Mouse (Mus musculus) urinary bladder, adult 2 months (tissue): ENCODE measurements around the gene Mto1. TPM values are rescaled to one million over a fixed set of nuclear protein-coding genes. Genes with fewer than 3 reads are reported as not detected.

Source experiments
- DNase-seq: peaks from one replicate; pipeline ENCODE4 v3.0.0; 2022; ENCODE audit warnings: low spot score
- polyA plus RNA-seq: library from polyadenylated mRNA; depleted of rRNA; stranded (reverse); fragments of >200 nt; gene quantifications from 2 replicates; pipeline ENCODE4 v1.2.3, GENCODE M21; 2012; rRNA removed

Mto1 gene
- 17.4 and 18.6 TPM in 2 replicates for polyA plus RNA-seq

DNA sequence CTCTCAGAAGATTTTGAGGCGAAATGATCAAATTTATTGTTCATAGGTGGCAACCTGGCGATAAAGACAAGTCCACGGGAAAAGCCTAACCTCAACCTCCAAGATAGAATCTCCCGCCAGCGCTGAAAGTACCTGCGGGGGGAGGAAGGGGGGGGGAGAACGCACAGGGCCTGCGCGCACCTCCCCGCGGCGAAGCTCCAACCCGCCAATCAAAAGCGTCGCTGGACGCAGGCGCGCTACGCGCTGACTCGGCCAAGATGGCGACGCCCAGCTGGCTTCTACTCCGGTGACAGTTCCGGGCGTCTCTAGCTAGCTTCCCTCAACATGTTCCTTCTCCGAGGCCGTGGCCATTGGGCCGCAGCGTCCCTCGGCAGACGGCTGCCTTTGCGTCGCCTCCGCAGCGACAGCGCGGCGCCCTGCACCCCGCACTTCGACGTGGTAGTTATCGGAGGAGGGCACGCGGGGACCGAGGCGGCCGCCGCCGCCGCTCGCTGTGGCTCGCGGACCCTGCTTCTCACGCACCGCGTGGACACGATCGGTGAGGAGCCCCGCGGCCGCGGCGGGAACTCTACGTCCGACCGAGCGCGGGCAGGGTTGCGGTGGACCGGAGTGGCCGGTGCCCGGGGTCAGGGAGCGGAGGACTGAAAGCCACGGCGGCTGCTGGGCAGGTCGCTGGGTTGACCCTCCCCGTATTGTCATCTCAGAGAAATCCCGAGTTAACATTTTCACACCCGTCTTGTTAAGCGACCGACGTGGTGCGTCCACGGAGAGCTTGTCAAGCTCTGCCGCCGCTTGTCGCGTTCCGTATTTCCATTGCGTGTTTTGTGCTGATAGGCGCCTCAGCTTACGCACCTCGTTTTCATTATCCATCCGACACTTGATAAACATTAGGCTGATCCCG is at the start of gene Mto1, which contains the start of gene Gm17324:
Gene Mto1, plus strand, starts transcription at position 236 of the 901 bp plus-strand sequence.
Gene Gm17324, minus strand, starts transcription at position 814 of the 901 bp plus-strand sequence.
- DNase-seq = peak; percentile 86

DNA sequence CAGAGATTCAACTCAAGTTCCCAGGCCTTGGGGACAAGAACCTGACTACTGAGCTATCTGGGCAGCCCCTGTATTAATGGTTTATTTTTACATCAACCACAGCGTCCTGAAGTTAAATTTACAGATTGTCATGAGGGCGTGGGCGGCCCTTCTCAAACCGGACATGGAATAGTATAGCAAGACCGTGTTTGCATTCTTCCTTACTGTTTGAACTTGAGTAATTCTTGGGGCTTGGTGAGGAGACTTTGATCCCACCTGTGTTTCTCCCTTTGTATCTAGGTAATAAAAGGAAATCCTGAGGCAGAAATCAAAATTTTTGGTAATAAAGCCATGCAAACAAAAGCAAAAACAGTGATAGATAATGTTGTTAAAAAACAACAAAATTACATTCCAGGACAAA is 47.4 kb upstream of the Mto1 start:
- DNase-seq = no peak

DNA sequence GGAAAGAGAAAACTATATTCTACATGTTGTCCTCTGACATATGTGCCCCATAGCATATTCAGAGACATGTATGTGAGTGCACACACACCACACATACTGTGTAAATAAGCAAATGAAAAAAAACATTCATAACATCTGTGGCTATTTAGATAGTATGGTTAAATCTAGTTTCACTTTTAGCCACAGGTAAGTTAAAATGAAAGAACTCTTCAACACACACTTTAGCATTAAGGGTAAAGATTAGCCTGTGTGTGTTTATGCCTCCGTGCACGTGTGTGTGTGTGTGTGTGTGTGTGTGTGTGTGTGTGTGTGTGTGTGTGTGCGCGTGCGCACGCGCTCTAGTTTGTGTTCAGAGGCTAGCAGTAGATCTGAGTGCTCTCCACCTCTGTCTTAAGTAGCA is 46.4 kb upstream of the Mto1 start:
- no peak for DNase-seq

DNA sequence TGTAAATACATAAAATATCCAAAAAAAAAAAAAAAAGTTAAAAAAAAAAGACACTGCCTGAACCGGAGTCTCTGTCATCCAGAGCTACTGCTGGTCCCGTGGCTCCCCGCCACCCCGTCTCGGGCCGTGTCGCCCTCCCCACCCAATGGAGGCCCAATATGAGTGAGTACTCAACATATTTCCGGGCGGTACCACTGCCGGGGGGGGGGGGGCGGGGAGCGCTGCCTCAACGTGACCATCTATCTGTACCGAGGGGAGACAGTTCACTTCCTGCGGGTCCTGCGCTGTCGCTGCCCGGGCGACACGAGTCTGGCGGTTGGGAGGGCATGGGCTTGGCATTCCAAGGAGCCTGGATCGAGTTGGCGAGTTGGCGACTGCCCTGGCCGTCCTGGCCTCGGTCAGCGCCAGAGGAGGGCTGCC is 20.6 kb upstream of the Mto1 start:
- DNase-seq = no peak

DNA sequence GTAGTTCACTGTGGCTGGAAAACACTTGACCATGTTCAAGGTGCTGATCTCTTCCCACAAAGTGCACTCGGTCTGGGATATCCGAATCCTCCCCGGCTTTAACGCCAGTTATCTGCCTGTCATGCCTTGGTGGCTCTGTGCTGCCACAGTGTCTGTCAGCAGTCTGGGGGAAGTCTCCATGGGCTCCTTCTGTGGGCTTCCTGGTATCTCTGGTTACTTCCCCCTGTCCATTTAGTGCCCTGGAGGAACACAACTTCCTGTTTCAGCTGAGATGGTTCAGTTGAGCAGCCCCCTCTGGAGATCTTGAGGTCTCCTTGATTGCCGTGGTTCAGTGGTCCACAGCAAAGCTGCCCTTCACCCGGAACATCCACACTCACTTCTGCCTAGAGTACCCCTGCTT is 19.8 kb upstream of the Mto1 start:
- DNase-seq = no peak

DNA sequence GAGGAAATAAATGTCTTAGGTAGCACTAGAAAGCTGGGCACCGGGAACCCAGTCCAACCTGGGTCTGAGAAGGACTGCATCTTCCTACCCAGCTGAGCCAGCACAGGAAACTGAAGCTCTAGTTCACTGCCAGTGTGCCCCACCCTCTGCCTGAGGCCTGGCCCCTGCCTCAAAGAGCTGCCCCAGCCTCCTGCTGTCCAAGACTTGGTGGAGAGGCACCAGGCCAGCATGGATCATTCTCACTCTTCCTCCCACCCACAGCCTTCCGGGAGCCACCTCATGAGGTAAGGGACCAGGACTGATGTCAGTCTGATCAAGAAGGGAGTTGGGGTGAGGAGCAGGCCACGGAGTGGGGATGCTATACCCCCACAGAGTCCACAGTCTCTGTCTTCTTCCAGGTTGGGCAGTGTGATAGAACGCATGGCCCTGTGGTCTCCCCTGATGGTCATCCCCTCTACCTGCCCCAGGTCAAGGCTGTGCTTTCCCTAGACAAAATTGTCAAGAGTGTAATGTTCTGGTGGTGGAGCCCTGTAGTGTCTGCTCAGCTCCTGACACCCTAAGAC is 19.1 kb upstream of the Mto1 start:
- DNase-seq = no peak

DNA sequence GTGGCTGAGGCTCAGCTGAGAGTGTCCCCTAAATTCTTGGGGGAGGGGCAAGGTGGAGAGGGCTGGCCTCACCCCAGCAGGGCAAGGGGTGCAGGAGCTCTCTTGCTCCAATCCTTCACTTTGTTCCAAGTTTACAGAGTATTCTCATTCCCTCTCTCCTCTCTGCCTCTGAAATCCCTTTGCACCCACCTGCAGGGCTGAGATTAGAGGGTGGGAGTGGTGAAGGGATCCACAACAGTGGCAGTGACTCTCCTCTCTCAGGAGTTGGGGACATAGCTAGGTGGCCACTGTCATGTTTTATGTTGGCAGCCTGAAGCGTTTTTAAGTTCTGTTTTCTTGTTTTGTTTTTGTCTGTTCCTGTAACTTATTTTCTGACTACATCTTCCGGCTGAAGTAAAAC is 18.5 kb upstream of the Mto1 start:
- DNase-seq = no peak

DNA sequence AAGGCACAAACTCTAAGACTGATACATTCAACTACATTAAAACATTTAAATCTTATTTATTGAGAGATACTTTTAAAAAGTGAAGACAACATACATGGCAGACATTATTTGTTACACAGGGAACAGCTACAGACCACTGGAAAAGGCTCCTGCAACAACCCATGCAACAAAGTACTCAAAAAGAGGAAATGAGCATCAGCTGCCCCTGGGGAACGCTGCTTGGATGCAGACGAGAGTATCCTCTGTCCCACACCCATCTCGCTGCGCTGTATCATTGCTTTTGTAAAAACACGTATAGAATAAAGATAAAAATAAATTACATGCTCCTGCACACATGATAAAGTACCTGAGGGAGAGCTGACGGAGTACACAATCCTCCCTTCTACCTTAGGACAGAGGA is 17.5 kb upstream of the Mto1 start:
- DNase-seq = no peak

DNA sequence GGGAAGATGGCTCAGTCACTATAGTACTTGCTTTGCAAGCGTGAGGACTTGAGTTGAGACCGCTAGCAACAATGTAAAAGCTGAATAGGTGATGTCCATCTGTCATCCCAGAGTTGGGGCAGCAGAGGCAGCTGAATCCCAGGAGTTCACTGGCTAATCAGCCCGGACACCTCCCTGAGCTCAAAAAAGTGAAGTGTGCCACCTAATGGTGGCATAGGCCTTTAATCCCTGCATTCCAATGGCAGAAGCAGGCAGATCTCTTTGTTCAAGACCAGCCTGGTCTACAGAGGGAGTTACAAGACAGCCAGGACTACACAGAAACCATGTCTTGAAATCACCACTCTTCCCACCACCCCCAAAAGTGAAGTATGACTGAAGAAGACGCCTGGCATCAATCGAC is 15.5 kb upstream of the Mto1 start:
- no peak for DNase-seq

DNA sequence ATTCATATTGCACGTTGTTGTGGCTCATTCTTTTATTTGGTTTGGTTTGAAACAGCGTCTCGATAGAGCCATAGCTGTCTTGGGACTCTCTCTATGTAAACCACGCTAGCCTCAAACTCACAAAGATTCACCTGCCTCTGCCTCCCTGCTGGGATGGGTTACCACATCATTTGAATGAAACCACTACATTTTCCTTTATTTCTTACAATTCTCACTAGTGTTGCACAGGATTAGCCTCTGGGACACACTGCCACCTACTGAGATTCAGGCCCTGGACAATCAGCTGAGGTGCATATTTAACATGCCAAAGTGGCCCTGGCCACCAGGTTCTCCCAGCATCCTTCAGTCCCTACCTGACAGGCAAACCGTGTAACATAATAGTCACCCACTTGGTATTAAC is 8.6 kb upstream of the Mto1 start:
- DNase-seq = no peak

DNA sequence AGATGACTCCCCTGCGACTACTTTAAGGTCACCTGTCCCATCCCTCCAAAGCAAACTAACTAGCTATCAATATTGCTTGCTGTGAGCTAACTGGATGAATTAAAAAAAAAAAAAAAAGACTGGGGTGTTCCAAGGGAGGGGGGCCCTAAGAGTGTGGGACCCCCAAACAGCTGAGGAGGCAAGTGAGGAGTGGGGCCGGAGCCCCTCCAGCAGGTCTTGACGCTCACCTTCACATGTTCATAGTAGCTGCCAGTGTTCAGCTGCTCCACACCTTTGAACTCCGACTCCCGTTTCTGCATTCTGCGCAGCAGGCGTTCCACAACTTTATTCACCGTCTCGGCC is 5.8 kb upstream of the Mto1 start:
- DNase-seq = no peak

DNA sequence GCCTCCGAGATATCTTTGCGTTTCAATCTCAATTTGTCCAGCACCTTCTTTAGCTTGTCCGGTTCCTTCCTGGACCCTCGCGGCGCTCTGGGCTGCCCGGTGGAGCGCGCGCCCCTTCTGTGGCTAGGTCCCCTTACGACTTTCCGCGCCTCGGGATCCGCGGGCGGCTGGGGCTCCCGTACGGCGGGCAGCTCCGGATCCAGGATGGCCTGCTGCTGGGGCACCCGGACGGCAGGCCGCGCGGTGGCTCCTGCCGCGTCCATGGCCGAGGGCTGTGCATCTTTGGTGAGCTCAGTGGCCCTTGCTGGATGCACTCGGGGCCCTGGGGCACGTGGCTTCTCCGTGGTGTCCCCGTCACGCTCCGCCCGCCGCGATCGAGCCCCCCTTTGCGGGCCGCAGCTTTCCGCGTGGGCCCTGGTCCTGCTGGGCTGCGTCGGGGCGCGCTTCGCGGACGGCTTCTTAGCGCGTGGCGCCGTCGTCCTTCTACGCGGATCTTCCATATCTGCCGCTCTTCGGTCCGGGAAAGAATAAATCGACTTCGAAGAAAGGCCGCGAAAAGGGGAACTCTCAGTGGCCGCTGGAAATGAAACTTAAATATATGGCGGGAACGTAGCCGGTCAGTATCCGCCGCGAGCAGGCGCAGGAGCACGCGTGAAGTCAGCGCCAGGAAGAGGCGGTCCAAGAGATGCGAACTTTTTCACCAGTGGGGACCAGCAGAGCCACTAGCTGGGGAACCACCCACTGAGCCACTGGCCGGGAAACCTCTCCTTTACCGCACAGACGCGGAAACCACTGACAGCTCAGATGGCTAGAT is 5.2 kb upstream of the Mto1 start, which contains the start of gene Cgas:
Gene Cgas, minus strand, starts transcription at position 659 of the 814 bp plus-strand sequence.
- peak; percentile 29 for DNase-seq

DNA sequence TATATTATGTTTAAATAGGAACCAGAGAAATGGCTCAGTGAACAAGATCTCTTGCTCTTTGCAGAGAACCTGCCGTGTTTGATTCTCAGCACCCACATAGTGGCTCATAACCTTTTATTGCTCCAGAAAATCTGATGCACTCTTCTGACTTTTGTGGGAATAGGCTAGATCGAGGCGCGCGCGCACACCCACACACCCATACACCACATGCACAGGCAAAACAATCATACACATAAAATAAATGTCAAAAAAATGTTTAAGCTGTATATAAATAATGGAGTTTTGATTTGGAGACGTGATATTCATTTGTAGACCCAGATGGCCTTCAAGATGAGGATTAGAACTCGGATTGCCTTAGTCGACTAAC is 419 bp upstream of the Mto1 start:
- no peak for DNase-seq

DNA sequence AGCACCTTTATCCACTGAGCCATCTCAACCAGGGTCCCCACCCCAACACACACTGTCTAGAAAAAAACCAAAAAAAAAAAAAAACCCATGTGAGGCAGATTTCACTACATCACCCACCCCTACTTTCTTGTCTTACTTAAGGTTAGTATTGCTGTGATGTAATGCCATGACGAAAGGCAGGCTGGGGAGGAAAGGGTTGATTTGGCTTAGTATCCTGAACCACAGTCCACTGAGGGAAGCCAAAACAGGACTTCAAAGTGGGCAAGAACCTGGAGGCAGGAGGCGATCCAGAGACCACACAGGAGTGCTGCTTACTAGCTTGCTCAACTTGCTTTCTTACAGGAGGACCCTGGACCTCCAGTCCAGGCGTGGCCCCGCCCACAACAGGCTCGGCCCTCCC is 2.4 kb downstream of the Mto1 start:
- DNase-seq = no peak

DNA sequence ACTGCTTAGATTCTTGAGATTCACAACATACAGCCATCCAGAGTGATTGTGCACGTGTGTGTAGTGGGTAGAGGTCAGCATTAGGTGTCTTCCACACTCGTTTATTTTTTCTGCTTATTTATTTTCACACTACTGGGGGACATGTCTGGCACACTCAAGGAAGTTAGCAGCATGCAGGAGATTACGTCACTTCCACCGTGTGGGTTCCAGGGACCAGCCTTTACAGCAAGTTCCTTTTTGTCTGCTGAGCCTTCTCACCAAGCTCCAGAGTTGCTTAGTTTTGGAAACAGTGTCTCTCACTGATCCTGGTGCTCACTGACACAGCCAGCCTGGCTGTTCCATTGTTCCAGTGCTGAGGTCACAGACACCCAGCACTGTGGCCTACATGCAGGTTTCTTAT is 3.4 kb downstream of the Mto1 start:
- no peak for DNase-seq

DNA sequence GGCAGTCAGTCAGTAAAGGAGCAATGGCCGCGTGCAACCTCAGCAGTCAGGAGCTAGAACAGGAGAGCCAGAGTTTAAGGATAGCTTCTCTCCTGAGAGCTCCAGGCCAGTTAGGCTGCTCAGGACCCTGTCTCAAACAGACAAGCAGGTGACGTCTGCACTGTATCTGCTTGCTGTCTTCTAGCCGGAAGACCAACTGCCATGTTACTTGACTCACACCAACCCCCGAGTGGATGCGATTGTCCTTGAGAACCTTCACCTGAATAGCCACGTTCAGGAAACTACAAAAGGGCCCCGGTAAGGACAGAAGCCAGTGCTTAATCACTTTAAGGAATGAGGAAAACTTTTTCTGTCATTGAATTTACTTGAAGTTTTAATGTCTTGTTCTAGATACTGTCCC is 9.0 kb downstream of the Mto1 start:
- DNase-seq = no peak

DNA sequence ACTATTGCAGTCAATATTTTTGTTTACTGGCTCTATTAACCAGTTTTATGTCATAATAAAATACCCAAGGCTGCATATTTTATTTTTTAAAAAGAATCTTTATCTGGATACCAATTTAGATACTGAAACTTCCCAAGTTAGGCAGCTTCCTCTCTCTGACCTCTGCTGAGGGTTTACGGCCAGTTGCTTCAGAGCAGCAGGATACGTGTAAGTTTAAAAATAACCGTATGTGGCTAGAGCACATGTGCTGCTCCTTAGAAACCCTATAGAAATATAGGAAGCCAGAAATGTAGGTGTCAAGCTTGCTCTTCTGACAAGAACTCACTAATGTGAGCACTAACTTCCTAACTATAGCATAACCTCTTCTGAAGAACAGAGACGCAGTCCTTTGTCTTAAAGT is 15.3 kb downstream of the Mto1 start:
- no peak for DNase-seq

DNA sequence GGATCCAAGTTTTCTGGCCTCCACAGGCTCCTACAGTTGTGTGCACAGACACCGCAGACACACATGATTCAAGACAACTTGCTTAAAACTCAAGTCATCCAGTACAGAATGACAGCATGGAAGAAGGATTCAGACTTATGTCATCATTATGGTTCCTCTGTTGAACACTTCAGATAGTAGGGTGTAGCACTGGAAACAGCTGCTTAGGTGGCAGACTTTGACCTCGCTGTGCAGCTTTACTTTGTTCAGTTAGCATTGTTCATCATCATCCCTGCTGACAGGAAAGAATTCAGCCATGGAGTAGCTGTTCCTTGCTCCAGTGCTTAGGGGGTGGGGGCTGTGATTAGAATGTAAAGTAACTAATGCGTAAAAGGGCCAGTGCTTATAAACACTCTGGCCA is 17.7 kb downstream of the Mto1 start:
- no peak for DNase-seq

DNA sequence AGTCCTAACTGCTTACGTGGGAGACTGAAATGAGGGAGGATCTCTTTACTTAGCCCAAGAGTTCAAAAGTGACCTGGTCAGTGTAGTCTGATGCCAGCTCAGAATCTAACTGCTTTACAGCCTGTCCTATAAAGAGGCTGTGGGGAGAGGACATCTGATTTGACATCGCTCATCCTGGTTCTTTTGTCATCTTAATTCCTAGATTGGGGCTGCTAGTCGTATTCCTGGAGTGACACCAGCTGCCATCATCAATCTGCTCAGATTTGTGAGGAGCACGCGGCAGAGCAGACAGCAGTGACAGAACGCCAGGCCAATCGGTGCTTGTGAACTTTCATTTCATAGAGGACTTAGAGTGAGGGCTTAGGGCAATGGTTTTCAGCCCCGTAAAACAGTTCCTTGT is 25.6 kb downstream of the Mto1 start:
- DNase-seq = no peak

DNA sequence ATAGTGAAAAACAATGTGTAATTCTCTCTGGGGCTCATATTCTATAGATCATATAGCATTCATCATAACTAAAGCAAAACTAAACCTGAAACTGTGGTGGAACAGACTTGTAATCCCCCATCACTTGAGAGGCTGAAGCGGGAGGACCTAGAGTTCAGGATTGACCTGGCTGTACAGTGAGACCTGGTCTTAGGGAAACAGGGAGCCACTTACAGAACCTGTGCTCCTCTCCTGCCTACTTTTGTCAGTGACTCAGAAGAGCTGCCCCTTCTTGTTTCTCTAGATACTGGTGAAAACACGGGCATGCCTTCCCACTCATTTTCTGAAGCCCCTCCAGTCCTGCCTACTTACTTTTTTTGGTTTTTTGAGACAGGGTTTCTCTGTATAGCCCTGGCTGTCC is 26.3 kb downstream of the Mto1 start:
- no peak for DNase-seq

DNA sequence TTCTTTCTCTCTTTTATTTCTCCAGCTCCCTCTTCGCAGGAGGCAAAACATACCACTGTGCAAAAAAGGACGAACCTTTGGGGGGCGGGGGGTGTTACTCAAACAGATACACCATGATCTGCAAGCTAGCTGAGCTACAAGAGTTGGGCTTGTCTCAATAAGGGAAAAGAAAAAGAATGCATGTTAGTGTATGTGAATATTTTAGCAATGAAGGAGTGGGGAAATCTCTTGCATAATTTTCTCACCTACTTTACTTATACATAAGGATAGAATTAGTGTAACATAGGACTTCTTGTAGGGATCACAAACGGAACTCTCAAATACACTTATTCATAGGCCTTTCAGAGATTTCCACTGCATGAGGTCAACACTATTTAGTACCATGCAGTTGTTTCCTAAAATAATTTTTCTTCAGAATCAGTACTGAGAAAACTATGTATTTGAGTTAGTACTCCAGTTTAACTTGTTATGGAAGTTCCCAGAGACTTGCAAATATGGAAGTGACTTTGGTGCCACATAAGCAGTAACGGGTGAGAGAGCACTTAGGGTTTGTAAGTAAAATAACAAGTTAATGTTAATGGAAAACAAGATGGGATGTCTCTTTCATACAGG is 26.9 kb downstream of the Mto1 start:
- no peak for DNase-seq

DNA sequence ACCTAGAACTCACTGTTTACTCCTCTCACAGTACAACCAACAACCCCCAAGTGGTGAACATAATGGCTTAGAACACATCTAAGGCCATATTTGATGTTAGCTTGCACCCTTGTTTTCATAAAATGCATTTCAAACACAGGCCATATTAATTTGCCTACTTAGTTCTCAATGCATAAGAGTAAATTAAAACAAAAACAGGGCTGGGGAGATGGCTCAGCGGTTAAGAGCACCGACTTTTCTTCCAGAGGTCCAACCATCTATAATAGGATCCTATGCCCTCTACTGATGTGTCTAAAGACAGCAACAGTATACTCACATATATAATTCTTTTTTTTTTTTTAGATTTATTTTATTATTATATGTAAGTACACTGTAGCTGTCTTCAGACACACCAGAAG is 27.4 kb downstream of the Mto1 start:
- no peak for DNase-seq
